Mouse (Mus musculus) kidney, embryonic 14.5 days (tissue): ENCODE measurements around the gene Sp7. TPM values are rescaled to one million over a fixed set of nuclear protein-coding genes. Genes with fewer than 3 reads are reported as not detected.

Experiments used
- ATAC-seq: fragments of 200-750 bp; cut with Nextera tagmentation; 2 replicates; pipeline ENCODE4 v1.8.0; 2017; ENCODE audit warnings: moderate number of reproducible peaks, mild to moderate bottlenecking, moderate TSS enrichment, moderate library complexity; ENCODE audit not compliant: low FRiP score, low TSS enrichment
- H3K27ac ChIP-seq: fragments of 300-500 bp; sonication (generic); 2 replicates; pipeline ENCODE4 v1.5.1; 2014; ENCODE audit warnings: low read depth, mild to moderate bottlenecking, low read length, moderate library complexity, mixed read lengths
- H3K27me3 ChIP-seq: fragments of 300-500 bp; sonication (generic); 2 replicates; pipeline ENCODE4 v1.6.1; 2014; ENCODE audit warnings: mild to moderate bottlenecking, low read length; ENCODE audit not compliant: control insufficient read depth, insufficient read depth
- H3K36me3 ChIP-seq: fragments of 300-500 bp; sonication (generic); 2 replicates; pipeline ENCODE4 v1.6.1; 2014; ENCODE audit warnings: low read length, mixed read lengths; ENCODE audit not compliant: control insufficient read depth, insufficient read depth
- H3K4me1 ChIP-seq: fragments of 300-500 bp; sonication (generic); 2 replicates; pipeline ENCODE4 v1.6.1; 2014; ENCODE audit warnings: low read length, mixed read lengths; ENCODE audit not compliant: control insufficient read depth, insufficient read depth
- H3K4me2 ChIP-seq: fragments of 300-500 bp; sonication (generic); replicated peaks from 2 replicates; pipeline ENCODE4 v1.6.1; 2014; ENCODE audit warnings: low read depth, mild to moderate bottlenecking, low read length
- H3K4me3 ChIP-seq: fragments of 300-500 bp; sonication (generic); 2 replicates; pipeline ENCODE4 v1.5.1; 2014; ENCODE audit warnings: mild to moderate bottlenecking, low read length
- H3K9ac ChIP-seq: fragments of 300-500 bp; sonication (generic); 2 replicates; pipeline ENCODE4 v1.6.1; 2014; ENCODE audit warnings: low read depth, mild to moderate bottlenecking, low read length, moderate library complexity
- H3K9me3 ChIP-seq: fragments of 300-500 bp; sonication (generic); 2 replicates; pipeline ENCODE4 v1.6.1; 2016; ENCODE audit warnings: low read length; ENCODE audit not compliant: control insufficient read depth
- WGBS: fragments of 180-500 bp; shearing (Covaris S2); extraction: QIAGEN DNeasy Blood & Tissue Kit; methylation state at CpG from one replicate; pipeline ENCODE4 v1.1.7; 2014; 5-methylcytosine and 5-hydroxymethylcytosine counted together
- polyA plus RNA-seq: library from polyadenylated mRNA; unstranded; fragments of >200 nt; fragmentation: Nextera tagmentation; extraction: Ambion mirVana; gene quantifications from 2 replicates; pipeline ENCODE4 v1.2.1, GENCODE M21; 2014

The Sp7 gene
- polyA plus RNA-seq, 1 experiment from 2014 or later: 2.0 TPM

GRCm38 (mm10) chr15:102355134-102355870, 11.7 kb downstream of the Sp7 start:
- under 1% methylated on average over 49 of the region's 49 CpGs for WGBS
- Histone ChIP-seq H3K4me2 (peak overlapping the region; percentile 93), H3K4me1 (peaks cover 24% of the 10 kb centered on the region), H3K27ac (peak overlapping the region; percentile 94), H3K27me3 (peaks cover 13% of the 10 kb centered on the region), H3K9ac (peak overlapping the region; percentile 83), H3K9me3 (no peaks in the 10 kb centered on the region), H3K4me3 (peak overlapping the region; percentile 42), H3K36me3 (no peaks in the 10 kb centered on the region)
- peak; percentile 56 for ATAC-seq

DNA sequence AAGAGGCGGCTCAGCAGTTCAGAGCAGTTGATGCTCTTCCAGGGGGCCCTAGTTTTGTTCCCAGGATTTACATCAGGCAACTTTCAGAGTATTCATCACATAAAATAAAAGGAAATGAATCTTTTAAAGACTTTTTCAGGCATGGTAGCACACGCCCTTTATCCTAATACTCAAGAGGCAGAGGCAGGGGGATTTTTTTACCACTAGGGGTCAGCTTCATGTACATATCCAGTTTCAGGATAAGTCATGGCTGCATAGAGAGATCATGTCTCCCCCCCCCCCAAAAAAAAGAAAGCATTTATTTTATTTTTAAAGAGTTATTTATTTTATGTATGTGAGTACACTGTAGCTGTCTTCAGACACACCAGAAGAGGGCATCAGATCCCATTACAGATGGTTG, 13.0 kb downstream of the Sp7 start:
- 78% methylated on average over 2 of the region's 2 CpGs for WGBS
- no peak overlapping the region for H3K9ac ChIP-seq
- H3K27me3 ChIP-seq: peaks cover 13% of the 10 kb centered on the region
- H3K4me3 ChIP-seq: no peak overlapping the region
- no peak for ATAC-seq
- H3K9me3 ChIP-seq: no peaks in the 10 kb centered on the region
- no peak overlapping the region for H3K27ac ChIP-seq
- no peaks in the 10 kb centered on the region for H3K36me3 ChIP-seq
- H3K4me2 ChIP-seq: no peak overlapping the region
- H3K4me1 ChIP-seq: peaks cover 29% of the 10 kb centered on the region

- Histone ChIP-seq H3K4me2 (no peak overlapping the region), H3K36me3 (no peaks in the 10 kb centered on the region; the same call in 1 of the 2 replicates), H3K9ac (no peak overlapping the region), H3K27ac (no peak overlapping the region), H3K4me1 (peaks cover 15% of the 10 kb centered on the region), H3K27me3 (no peaks in the 10 kb centered on the region; the same call in 1 of the 2 replicates), H3K4me3 (no peak overlapping the region), H3K9me3 (no peaks in the 10 kb centered on the region)
- no peak for ATAC-seq
- WGBS: 54% methylated on average over 2 of the region's 2 CpGs
Measured at GRCm38 (mm10) chr15:102352177-102352576, 14.8 kb downstream of the Sp7 start.

GRCm38 (mm10) chr15:102350942-102351291, 16.1 kb downstream of the Sp7 start:
- Histone ChIP-seq H3K27ac (no peak overlapping the region), H3K9ac (peak overlapping the region; percentile 86), H3K4me1 (peaks cover 5% of the 10 kb centered on the region; the same call in 1 of the 2 replicates), H3K9me3 (no peaks in the 10 kb centered on the region), H3K27me3 (no peaks in the 10 kb centered on the region; the same call in 1 of the 2 replicates), H3K36me3 (peaks cover 12% of the 10 kb centered on the region), H3K4me2 (peak overlapping the region; percentile 73), H3K4me3 (peak overlapping the region; percentile 87)
- WGBS: 12% methylated on average over 11 of the region's 11 CpGs
- ATAC-seq: peak; percentile 1; the same call in 1 of the 2 replicates

- H3K4me3 ChIP-seq: peak within 1 kb of the TSS; percentile 87
- peaks cover 5% of the 10 kb centered on the region; the same call in 1 of the 2 replicates for H3K4me1 ChIP-seq
- ATAC-seq: peak; percentile 86
- peak within 1 kb of the TSS; percentile 79; the same call in 1 of the 2 replicates for H3K27ac ChIP-seq
- peaks cover 18% of the 10 kb centered on the region for H3K36me3 ChIP-seq
- H3K9me3 ChIP-seq: no peaks in the 10 kb centered on the region
- no peaks in the 10 kb centered on the region for H3K27me3 ChIP-seq
- under 1% methylated on average over 56 of the region's 56 CpGs for WGBS
- peak within 1 kb of the TSS; percentile 86 for H3K9ac ChIP-seq
- peak within 1 kb of the TSS; percentile 73 for H3K4me2 ChIP-seq
Measured at GRCm38 (mm10) chr15:102350138-102350941, 16.6 kb downstream of the Sp7 start, which contains the start of gene Aaas. Gene Aaas (minus strand): TSS chr15:102350771.

GRCm38 (mm10) chr15:102346444-102346843, 20.5 kb downstream of the Sp7 start:
- ATAC-seq: no peak
- peaks cover 30% of the 10 kb centered on the region for H3K36me3 ChIP-seq
- WGBS: 76% methylated on average over 4 of the region's 4 CpGs
- H3K9ac ChIP-seq: no peak overlapping the region
- no peak overlapping the region for H3K4me2 ChIP-seq
- H3K4me3 ChIP-seq: no peak overlapping the region
- H3K9me3 ChIP-seq: no peaks in the 10 kb centered on the region
- peaks cover 5% of the 10 kb centered on the region; the same call in 1 of the 2 replicates for H3K4me1 ChIP-seq
- no peak overlapping the region for H3K27ac ChIP-seq
- no peaks in the 10 kb centered on the region for H3K27me3 ChIP-seq

DNA sequence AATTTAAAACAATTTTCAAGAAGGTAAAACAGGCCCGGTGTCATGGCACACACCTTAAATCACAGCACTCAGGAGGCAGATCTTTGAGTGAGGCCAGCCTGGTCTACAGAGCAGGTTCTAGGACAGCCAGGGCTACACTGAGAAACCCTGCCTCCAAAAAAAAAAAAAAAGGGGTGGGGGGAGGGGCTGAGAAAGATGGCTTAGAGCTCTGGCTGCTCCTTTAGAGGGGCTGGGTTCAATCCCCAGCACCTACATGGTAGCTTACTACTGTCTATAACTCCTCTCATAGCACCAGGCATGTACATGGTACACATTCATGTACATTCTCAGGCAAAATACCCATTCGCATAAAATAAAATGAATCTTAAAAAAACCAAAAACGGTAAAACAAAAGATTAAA, 22.5 kb downstream of the Sp7 start:
- peaks cover 38% of the 10 kb centered on the region for H3K36me3 ChIP-seq
- no peaks in the 10 kb centered on the region for H3K9me3 ChIP-seq
- no peak overlapping the region for H3K4me3 ChIP-seq
- no peaks in the 10 kb centered on the region for H3K27me3 ChIP-seq
- H3K9ac ChIP-seq: no peak overlapping the region
- 96% methylated on average over 3 of the region's 3 CpGs for WGBS
- peaks cover under 1% of the 10 kb centered on the region; the same call in 1 of the 2 replicates for H3K4me1 ChIP-seq
- no peak overlapping the region for H3K27ac ChIP-seq
- H3K4me2 ChIP-seq: no peak overlapping the region
- ATAC-seq: no peak

GRCm38 (mm10) chr15:102341580-102341979, 25.4 kb downstream of the Sp7 start:
- WGBS: 20% methylated on average over 1 of the region's 1 CpGs

GRCm38 (mm10) chr15:102339612-102340011, 27.4 kb downstream of the Sp7 start:
- H3K4me2 ChIP-seq: no peak overlapping the region
- no peaks in the 10 kb centered on the region for H3K4me1 ChIP-seq
- WGBS: 61% methylated on average over 5 of the region's 5 CpGs
- H3K27ac ChIP-seq: no peak overlapping the region
- H3K27me3 ChIP-seq: no peaks in the 10 kb centered on the region
- ATAC-seq: no peak
- H3K4me3 ChIP-seq: no peak overlapping the region
- H3K36me3 ChIP-seq: peaks cover 60% of the 10 kb centered on the region
- no peak overlapping the region for H3K9ac ChIP-seq
- H3K9me3 ChIP-seq: no peaks in the 10 kb centered on the region

More at GRCm38 (mm10) chr15:102341580-102341979, 25.4 kb downstream of the Sp7 start:
- Histone ChIP-seq H3K27ac (no peak overlapping the region), H3K27me3 (no peaks in the 10 kb centered on the region), H3K9ac (no peak overlapping the region), H3K4me1 (no peaks in the 10 kb centered on the region), H3K36me3 (peaks cover 62% of the 10 kb centered on the region), H3K4me3 (no peak overlapping the region), H3K9me3 (no peaks in the 10 kb centered on the region), H3K4me2 (no peak overlapping the region)
- ATAC-seq: no peak
